Mouse (Mus musculus): Measurements from ENCODE around the gene Ccdc190. TPM values are rescaled to one million over a fixed set of nuclear protein-coding genes. Genes with fewer than 3 reads are reported as not detected.
A peak's percentile ranks its signal among the peaks of the same experiment; 100 is the strongest.

Ccdc190 gene
- polyA plus RNA-seq (2015; fragmentation: Nextera tagmentation; extraction: Ambion mirVana), result 0.81 and 0.93 TPM in 2 replicates

- no peaks in the 10 kb centered on the region for H3K27me3 ChIP-seq
- H3K4me3 ChIP-seq, result peak within 1 kb of the TSS; percentile 13; the same call in 1 of the 2 replicates
- no peaks in the 10 kb centered on the region for H3K36me3 ChIP-seq (ENCODE audit: poor library complexity, severe bottlenecking)
- H3K4me2 ChIP-seq, result peak within 1 kb of the TSS; percentile 46
- no peaks in the 10 kb centered on the region for H3K9me3 ChIP-seq (replicated peaks)
- H3K4me1 ChIP-seq, result peaks cover 20% of the 10 kb centered on the region
- peak; percentile 73 for ATAC-seq
- H3K27ac ChIP-seq, result peak within 1 kb of the TSS; percentile 54
- H3K9ac ChIP-seq, result no peak within 1 kb of the TSS
- 5% methylated on average over 12 of the region's 12 CpGs for WGBS
Measured at GRCm38 (mm10) chr1:169928454-169928971, at the start of gene Ccdc190. Ccdc190 (plus strand) TSS chr1:169928648.

DNA sequence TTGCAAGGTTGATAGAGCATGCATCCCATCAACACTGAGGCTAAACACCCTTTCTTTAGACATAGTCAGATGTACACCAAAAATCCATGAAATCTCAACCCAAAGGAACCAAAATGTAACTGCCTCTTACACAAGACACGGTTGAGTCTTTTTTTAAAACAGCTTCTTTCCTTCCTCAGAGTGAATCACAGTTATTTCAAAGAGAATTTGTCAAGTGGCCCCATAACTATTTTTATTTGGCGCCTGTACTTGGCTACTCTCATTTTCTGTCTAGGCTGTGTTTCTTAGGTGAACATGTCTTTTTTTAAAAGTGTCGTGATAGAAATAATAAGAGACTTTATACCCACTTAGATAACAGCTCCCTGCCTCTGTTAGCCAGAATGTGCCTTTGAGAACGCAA is 49.4 kb upstream of the Ccdc190 start:
- H3K4me2 ChIP-seq, result no peak overlapping the region
- H3K27me3 ChIP-seq, result no peaks in the 10 kb centered on the region
- no peaks in the 10 kb centered on the region for H3K36me3 ChIP-seq (ENCODE audit: poor library complexity, severe bottlenecking)
- no peak overlapping the region for H3K27ac ChIP-seq
- no peak overlapping the region for H3K9ac ChIP-seq
- H3K4me1 ChIP-seq, result no peaks in the 10 kb centered on the region
- no peaks in the 10 kb centered on the region for H3K9me3 ChIP-seq (replicated peaks)
- ATAC-seq, result no peak
- H3K4me3 ChIP-seq, result no peak overlapping the region
- WGBS, result 92% methylated on average over 4 of the region's 4 CpGs

DNA sequence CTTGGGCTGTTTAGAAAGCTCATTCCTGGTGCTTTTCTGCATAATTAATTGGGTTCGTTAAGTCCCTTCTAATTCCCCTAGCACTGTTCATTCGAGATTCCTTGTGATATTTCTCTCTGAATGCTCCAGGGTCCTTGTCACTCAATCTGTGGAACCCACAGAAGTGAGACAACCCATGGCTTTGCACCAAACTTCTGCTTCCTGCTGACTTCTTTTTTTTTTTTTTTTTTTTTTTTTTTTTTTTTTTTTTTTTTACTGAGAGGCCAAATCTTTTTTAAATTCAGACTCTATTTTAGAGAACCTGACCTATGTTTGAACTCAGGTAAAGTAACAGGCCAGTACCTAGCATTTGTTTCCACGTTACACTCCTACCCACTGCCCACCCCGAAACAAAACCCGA is 48.3 kb upstream of the Ccdc190 start:
- no peaks in the 10 kb centered on the region for H3K9me3 ChIP-seq (replicated peaks)
- no peaks in the 10 kb centered on the region for H3K36me3 ChIP-seq (ENCODE audit: poor library complexity, severe bottlenecking)
- 65% methylated on average over 5 of the region's 5 CpGs for WGBS
- no peak overlapping the region for H3K9ac ChIP-seq
- H3K4me1 ChIP-seq, result no peaks in the 10 kb centered on the region
- no peak overlapping the region for H3K27ac ChIP-seq
- no peak overlapping the region for H3K4me3 ChIP-seq
- ATAC-seq, result no peak
- no peak overlapping the region for H3K4me2 ChIP-seq
- H3K27me3 ChIP-seq, result no peaks in the 10 kb centered on the region

DNA sequence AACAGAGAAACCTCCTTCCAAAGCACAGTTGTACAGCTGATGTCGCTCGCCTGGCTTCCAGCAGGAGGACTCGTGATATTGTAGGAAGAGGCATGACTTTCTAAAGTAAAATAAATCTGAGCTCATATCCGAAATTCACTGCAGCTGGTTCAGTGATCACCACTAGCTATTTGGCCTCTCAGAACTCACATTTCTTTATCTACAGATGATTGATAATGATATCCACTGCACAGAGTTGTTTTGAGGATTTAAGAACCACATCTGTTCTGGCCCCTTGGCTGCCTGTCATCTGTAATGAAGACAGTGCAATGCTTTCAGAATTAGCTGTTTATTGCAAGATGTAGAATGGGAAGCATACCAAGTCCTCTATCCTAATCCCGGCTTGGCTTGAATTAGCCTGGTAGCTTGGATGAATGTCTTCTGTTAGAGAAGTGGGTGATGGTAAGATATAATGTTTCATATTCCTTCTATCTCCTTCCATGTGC is 45.3 kb upstream of the Ccdc190 start:
- Histone ChIP-seq H3K4me2 (no peak overlapping the region), H3K27me3 (no peaks in the 10 kb centered on the region), H3K9ac (no peak overlapping the region), H3K4me3 (no peak overlapping the region), H3K9me3 (replicated peaks) (no peaks in the 10 kb centered on the region), H3K4me1 (no peaks in the 10 kb centered on the region), H3K27ac (no peak overlapping the region), H3K36me3 (ENCODE audit: poor library complexity, severe bottlenecking) (no peaks in the 10 kb centered on the region)
- ATAC-seq, result no peak
- WGBS, result 86% methylated on average over 5 of the region's 5 CpGs

DNA sequence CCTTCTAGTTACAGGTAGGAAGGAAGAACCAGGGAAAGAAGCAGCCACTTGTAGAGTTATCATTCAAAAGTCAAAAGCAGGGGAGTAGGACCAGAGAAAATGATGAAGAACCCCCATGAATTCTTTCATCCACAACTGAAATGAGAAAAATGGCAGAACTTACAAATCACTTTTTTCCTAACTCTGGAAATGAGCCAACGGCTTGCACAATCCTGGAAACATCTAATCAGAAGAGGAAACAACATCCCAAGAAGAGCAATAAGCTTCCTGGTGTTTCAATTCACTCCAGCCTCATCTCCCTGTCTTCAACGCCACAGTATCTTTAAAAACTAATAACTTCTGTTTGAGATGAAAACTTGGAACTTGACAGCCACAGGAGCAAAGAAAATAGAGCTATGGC is 39.2 kb upstream of the Ccdc190 start:
- H3K4me1 ChIP-seq, result no peaks in the 10 kb centered on the region
- peaks cover 7% of the 10 kb centered on the region for H3K9me3 ChIP-seq (replicated peaks)
- no peak overlapping the region for H3K4me3 ChIP-seq
- H3K27me3 ChIP-seq, result no peaks in the 10 kb centered on the region
- H3K9ac ChIP-seq, result no peak overlapping the region
- WGBS, result 75% methylated on average over 2 of the region's 2 CpGs
- no peak overlapping the region for H3K27ac ChIP-seq
- ATAC-seq, result no peak
- no peak overlapping the region for H3K4me2 ChIP-seq
- no peaks in the 10 kb centered on the region for H3K36me3 ChIP-seq (ENCODE audit: poor library complexity, severe bottlenecking)

DNA sequence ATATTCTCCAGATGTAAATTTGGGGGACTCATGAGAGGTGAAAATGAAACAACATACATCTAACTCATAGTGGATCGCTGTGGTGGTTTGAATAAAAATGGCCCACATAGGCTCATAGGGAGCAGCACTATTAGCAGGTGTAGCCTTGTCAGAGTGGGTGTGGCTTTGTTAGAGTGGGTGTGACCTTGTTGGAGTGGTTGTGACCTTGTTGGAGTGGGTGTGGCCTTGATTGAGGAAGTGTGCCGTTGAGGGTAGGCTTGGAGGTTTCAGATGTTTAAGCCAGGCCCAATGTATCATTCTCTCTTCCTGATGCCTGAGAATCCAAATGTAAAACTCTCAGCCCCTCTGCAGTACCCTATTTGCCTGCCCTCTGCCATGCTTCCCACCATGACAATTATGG is 34.5 kb upstream of the Ccdc190 start:
- Histone ChIP-seq H3K4me2 (no peak overlapping the region), H3K9ac (no peak overlapping the region), H3K9me3 (replicated peaks) (peaks cover 7% of the 10 kb centered on the region), H3K36me3 (ENCODE audit: poor library complexity, severe bottlenecking) (no peaks in the 10 kb centered on the region), H3K27ac (no peak overlapping the region), H3K4me3 (no peak overlapping the region), H3K27me3 (no peaks in the 10 kb centered on the region), H3K4me1 (no peaks in the 10 kb centered on the region)
- 92% methylated on average over 2 of the region's 2 CpGs for WGBS
- ATAC-seq, result no peak

DNA sequence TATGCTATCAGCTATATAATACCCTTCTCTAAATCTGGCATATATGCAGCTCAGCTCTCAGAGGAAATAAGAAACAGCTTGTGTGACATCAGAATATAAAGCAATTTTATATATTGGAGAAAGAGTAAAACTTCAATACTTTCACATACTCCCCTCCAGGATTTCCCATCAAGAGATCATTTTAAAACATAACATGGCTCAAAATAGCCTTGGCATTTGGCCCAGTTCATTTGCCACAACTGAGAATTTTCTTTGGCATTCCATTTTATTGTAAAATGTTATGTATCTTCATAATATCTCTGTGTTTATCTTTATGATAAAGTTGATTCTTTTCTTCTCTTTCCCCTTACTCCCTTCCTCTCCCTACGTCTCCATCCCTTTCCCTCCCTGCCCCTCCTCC is 32.8 kb upstream of the Ccdc190 start:
- no peaks in the 10 kb centered on the region for H3K36me3 ChIP-seq (ENCODE audit: poor library complexity, severe bottlenecking)
- no peaks in the 10 kb centered on the region for H3K4me1 ChIP-seq
- no peak overlapping the region for H3K9ac ChIP-seq
- ATAC-seq, result no peak
- WGBS, result 79% methylated on average over 1 of the region's 1 CpGs
- H3K4me3 ChIP-seq, result no peak overlapping the region
- no peak overlapping the region for H3K4me2 ChIP-seq
- no peaks in the 10 kb centered on the region for H3K27me3 ChIP-seq
- no peak overlapping the region for H3K27ac ChIP-seq
- peaks cover 2% of the 10 kb centered on the region; the same call in 1 of the 2 replicates for H3K9me3 ChIP-seq (replicated peaks)

GRCm38 (mm10) chr1:169897916-169898315 is 30.5 kb upstream of the Ccdc190 start:
- H3K9ac ChIP-seq, result no peak overlapping the region
- ATAC-seq, result no peak
- H3K9me3 ChIP-seq (replicated peaks), result no peaks in the 10 kb centered on the region
- no peaks in the 10 kb centered on the region for H3K4me1 ChIP-seq
- 46% methylated on average over 1 of the region's 1 CpGs for WGBS
- no peaks in the 10 kb centered on the region for H3K27me3 ChIP-seq
- no peak overlapping the region for H3K4me2 ChIP-seq
- H3K27ac ChIP-seq, result no peak overlapping the region
- no peaks in the 10 kb centered on the region for H3K36me3 ChIP-seq (ENCODE audit: poor library complexity, severe bottlenecking)
- no peak overlapping the region for H3K4me3 ChIP-seq

DNA sequence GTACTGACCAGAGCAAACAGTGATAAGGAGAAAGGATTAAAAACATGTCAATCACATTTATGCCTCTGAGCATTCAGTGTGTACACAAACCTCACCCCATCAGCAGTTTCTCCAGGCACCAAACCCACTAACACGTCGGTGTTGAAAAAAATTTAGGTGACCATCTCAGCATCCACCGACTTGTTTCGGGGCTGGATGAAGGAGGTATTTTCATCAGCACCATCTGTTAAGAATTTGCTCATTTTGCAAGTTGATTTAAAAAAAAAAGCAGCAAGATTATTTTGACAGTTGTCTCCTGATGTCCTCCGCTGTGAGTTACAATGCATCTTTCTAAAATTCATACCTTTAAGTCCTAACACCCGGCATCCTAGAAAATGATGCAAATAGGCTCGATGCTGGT is 29.8 kb upstream of the Ccdc190 start:
- no peak for ATAC-seq
- 84% methylated on average over 7 of the region's 7 CpGs for WGBS
- no peak overlapping the region for H3K27ac ChIP-seq
- H3K4me2 ChIP-seq, result no peak overlapping the region
- H3K36me3 ChIP-seq (ENCODE audit: poor library complexity, severe bottlenecking), result no peaks in the 10 kb centered on the region
- H3K27me3 ChIP-seq, result no peaks in the 10 kb centered on the region
- no peaks in the 10 kb centered on the region for H3K9me3 ChIP-seq (replicated peaks)
- no peak overlapping the region for H3K4me3 ChIP-seq
- no peak overlapping the region for H3K9ac ChIP-seq
- no peaks in the 10 kb centered on the region for H3K4me1 ChIP-seq

GRCm38 (mm10) chr1:169900771-169901336 is 27.6 kb upstream of the Ccdc190 start:
- no peak for ATAC-seq
- Histone ChIP-seq H3K4me3 (no peak overlapping the region), H3K27ac (no peak overlapping the region)

GRCm38 (mm10) chr1:169909163-169909562 is 19.3 kb upstream of the Ccdc190 start:
- WGBS, result 59% methylated on average over 5 of the region's 5 CpGs
- Histone ChIP-seq H3K27me3 (no peaks in the 10 kb centered on the region), H3K27ac (no peak overlapping the region), H3K9me3 (replicated peaks) (no peaks in the 10 kb centered on the region; the same call in none of the 2 replicates), H3K9ac (no peak overlapping the region), H3K4me1 (peaks cover 8% of the 10 kb centered on the region), H3K4me2 (no peak overlapping the region), H3K4me3 (no peak overlapping the region), H3K36me3 (ENCODE audit: poor library complexity, severe bottlenecking) (no peaks in the 10 kb centered on the region)
- peak; percentile 53; the same call in 1 of the 2 replicates for ATAC-seq

More at GRCm38 (mm10) chr1:169900771-169901336, 27.6 kb upstream of the Ccdc190 start:
- no peaks in the 10 kb centered on the region for H3K36me3 ChIP-seq (ENCODE audit: poor library complexity, severe bottlenecking)
- no peaks in the 10 kb centered on the region; the same call in 1 of the 2 replicates for H3K9me3 ChIP-seq (replicated peaks)
- WGBS, result 93% methylated on average over 3 of the region's 3 CpGs
- no peaks in the 10 kb centered on the region for H3K27me3 ChIP-seq
- no peaks in the 10 kb centered on the region for H3K4me1 ChIP-seq
- H3K9ac ChIP-seq, result no peak overlapping the region
- H3K4me2 ChIP-seq, result no peak overlapping the region

DNA sequence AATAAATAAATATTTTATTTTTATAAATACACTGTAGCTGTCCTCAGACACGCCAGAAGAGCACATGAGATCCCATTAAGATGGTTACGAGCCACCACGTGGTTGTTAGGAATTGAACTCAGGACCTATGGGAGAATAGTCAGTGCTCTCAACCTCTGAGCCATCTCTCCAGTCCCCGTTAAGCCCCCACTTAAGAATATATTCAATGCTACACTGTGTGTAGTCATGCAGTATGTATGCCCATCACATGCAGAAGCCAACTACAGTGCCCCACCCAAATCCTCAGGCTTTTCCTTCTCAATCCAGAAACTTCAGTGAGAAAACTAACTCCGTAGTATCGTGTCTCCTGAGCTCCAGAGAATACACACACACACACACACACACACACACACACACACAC is 18.8 kb upstream of the Ccdc190 start:
- Histone ChIP-seq H3K9me3 (replicated peaks) (no peaks in the 10 kb centered on the region; the same call in none of the 2 replicates), H3K36me3 (ENCODE audit: poor library complexity, severe bottlenecking) (no peaks in the 10 kb centered on the region), H3K27me3 (no peaks in the 10 kb centered on the region), H3K4me1 (peaks cover 8% of the 10 kb centered on the region), H3K27ac (no peak overlapping the region), H3K9ac (no peak overlapping the region), H3K4me3 (no peak overlapping the region), H3K4me2 (no peak overlapping the region)
- no peak for ATAC-seq
- 85% methylated on average over 6 of the region's 6 CpGs for WGBS

DNA sequence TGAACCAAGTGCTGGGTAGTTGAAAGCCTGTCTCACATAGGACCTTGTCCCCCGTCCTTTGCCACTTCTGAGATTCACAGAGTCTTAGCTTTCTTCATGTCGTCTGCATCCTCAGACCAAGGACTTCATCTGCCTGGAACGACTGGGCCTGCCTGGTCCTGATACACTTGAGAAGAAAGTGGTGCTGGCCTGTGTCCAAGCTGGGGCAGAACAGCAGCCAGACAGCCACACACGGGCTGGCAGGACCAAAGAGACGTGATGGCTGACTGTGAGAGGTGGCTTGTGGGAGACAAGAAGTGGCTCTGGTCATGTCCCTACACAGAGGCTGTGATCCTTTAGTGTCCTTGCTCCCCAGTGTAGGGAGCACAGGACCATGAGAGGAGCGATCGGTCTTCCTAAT is 17.7 kb upstream of the Ccdc190 start:
- no peak overlapping the region for H3K4me2 ChIP-seq
- no peak for ATAC-seq
- H3K4me3 ChIP-seq, result no peak overlapping the region
- H3K27ac ChIP-seq, result no peak overlapping the region
- 64% methylated on average over 7 of the region's 7 CpGs for WGBS
- H3K9ac ChIP-seq, result no peak overlapping the region
- H3K4me1 ChIP-seq, result peaks cover 8% of the 10 kb centered on the region
- no peaks in the 10 kb centered on the region for H3K27me3 ChIP-seq
- H3K36me3 ChIP-seq (ENCODE audit: poor library complexity, severe bottlenecking), result no peaks in the 10 kb centered on the region
- H3K9me3 ChIP-seq (replicated peaks), result no peaks in the 10 kb centered on the region; the same call in 1 of the 2 replicates

Data from forebrain, embryonic 13.5 days (tissue).